ENCODE assay signal across 1 mouse cellular context in the genomic region with DNA sequence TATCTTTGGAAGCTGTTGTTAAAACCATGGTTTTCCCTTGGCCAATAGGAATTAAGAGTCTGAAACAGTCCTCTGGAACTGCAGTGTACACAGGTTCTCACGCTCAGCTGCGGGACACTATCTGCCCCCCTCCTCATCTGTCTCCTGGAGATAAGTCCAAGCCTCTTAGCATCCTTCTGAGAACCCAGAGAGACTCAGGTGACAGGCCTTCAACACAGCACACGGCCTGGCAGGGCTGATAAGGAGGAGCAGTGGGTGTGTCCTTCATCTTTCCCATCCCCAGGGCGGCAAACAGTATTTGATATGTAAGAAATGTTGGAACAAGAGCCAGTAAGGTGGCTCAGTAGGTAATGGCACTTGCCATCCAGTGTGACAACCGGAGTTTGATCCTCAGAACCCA.
TF ChIP-seq lines count a peak whose summit lies in the region.

No protein-coding gene starts in this region.

TF ChIP-seq in MEL, 35 proteins besides CTCF, POLR2A, EP300 and RAD21 (continued from another document):
- TF ChIP-seq TCF12 (IDR thresholded peaks at IDR 0.05; ENCODE audit: low read depth, low read length) = peak; percentile 57
